Mouse (Mus musculus) liver, adult 2 months (tissue): ENCODE results near the gene Lpgat1. TPM values are rescaled to one million over a fixed set of nuclear protein-coding genes. Genes with fewer than 3 reads are reported as not detected.

Experiments
- DNase-seq: peaks from one replicate; pipeline ENCODE4 v3.0.0-alpha.2; 2011; ENCODE audit warnings: low read depth, low spot score; ENCODE audit errors: extremely low read depth
- H3K27ac ChIP-seq: fragments of 200-500 bp; replicated peaks from 2 replicates; pipeline ENCODE4 v1.5.1; 2012; ENCODE audit warnings: low read depth, mild to moderate bottlenecking, control low read depth, inconsistent platforms, low read length; ENCODE audit not compliant: insufficient read depth
- H3K27me3 ChIP-seq: fragments of 200-500 bp; 2 replicates; pipeline ENCODE4 v1.6.1; 2012; ENCODE audit warnings: mild to moderate bottlenecking, moderate library complexity, low read length, inconsistent platforms; ENCODE audit not compliant: control insufficient read depth, insufficient read depth
- H3K36me3 ChIP-seq: fragments of 200-500 bp; 2 replicates; pipeline ENCODE4 v1.6.1; 2012; ENCODE audit warnings: low read length, inconsistent platforms; ENCODE audit not compliant: control insufficient read depth, insufficient read depth
- H3K4me1 ChIP-seq: fragments of 200-500 bp; 2 replicates; pipeline ENCODE4 v1.6.1; 2011; ENCODE audit warnings: low read length; ENCODE audit not compliant: control insufficient read depth, insufficient read depth
- H3K4me3 ChIP-seq: fragments of 200-500 bp; 2 replicates; pipeline ENCODE4 v1.5.1; 2011; ENCODE audit warnings: low read depth, mild to moderate bottlenecking, control low read depth, low read length, moderate library complexity; ENCODE audit not compliant: insufficient read depth
- H3K79me2 ChIP-seq: fragments of 200-500 bp; 2 replicates; pipeline ENCODE4 v1.6.1; 2012; ENCODE audit warnings: inconsistent platforms, mild to moderate bottlenecking, low read length, moderate library complexity; ENCODE audit not compliant: control insufficient read depth, insufficient read depth
- H3K9ac ChIP-seq: fragments of 200-500 bp; 2 replicates; pipeline ENCODE4 v1.6.1; 2012; ENCODE audit warnings: low read depth, mild to moderate bottlenecking, control low read depth, inconsistent platforms, low read length
- CTCF ChIP-seq: fragments of 200-500 bp; IDR thresholded peaks from 2 replicates; pipeline ENCODE4 v1.5.1; 2011; ENCODE audit warnings: low read depth, low read length, control low read depth
- POLR2A ChIP-seq: fragments of 200-500 bp; IDR thresholded peaks from 2 replicates; pipeline ENCODE4 v1.6.1; 2011; ENCODE audit warnings: low read length, control low read depth; ENCODE audit not compliant: insufficient read depth; ENCODE audit errors: extremely low read depth
- whole genome bisulfite sequencing: fragments of 180-500 bp; shearing (Covaris S2); methylation state at CpG from one replicate; pipeline ENCODE4 v1.1.7; 2018; 5-methylcytosine and 5-hydroxymethylcytosine counted together
- polyA plus RNA-seq: library from polyadenylated mRNA; depleted of rRNA; stranded (reverse); fragments of >200 nt; gene quantifications from 2 replicates; pipeline ENCODE4 v1.2.3, GENCODE M21; 2012
- total RNA-seq: library from RNA; depleted of rRNA; stranded (reverse); fragments of >200 nt; gene quantifications from 2 replicates; pipeline ENCODE4 v1.2.3, GENCODE M21; 2014

Gene Lpgat1
- total and polyA plus RNA-seq, 2 experiments = 19.8 to 82.1 TPM

DNA sequence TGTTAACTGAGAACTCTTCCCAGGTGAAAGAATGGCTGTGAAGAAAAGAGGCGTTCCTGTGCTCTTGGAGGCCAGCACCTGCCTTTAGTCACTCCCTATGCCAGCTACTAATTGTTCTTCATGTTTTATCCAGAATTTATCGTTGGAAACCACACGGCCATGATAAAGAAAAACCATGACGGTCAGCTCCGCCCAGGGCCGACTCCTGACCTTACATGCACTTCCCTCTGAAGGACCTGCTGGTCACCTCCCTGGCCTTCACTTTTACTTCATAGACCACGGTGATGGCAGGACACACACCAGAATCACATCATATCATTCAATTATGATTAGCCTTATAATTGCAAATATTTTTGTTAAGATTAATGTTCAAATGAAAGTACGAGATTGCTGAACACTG, 57.5 kb downstream of the Lpgat1 start:
- TF ChIP-seq POLR2A (no peak), CTCF (no peak)
- WGBS = 88% methylated on average over 8 of the region's 8 CpGs

DNA sequence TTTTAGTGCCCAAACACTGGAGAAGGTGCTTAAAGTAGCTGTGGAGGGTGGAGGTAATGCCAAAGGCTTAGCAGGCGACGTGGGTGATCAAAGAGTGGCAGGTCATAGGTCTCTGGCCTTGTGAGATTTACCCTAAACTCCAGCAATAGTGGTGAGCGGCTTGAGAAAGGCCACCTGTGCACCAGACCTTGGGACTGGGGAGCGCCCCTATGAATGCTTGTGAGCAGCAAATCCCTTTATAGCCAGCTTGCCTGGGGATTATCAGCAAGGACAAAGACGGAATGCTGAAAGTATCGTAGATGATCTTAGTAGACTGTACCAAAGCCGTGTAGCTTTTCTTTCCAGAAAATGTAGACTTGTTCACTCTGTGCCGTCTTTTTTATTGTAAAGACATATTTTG, 59.9 kb downstream of the Lpgat1 start:
- H3K9ac ChIP-seq = no peak overlapping the region
- 93% methylated on average over 8 of the region's 8 CpGs for WGBS

More for the DNA sequence above, 57.5 kb downstream of the Lpgat1 start:
- Histone ChIP-seq H3K36me3 (peaks cover 75% of the 10 kb centered on the region), H3K9ac (no peak overlapping the region), H3K4me1 (no peaks in the 10 kb centered on the region), H3K27ac (no peak overlapping the region), H3K4me3 (no peak overlapping the region), H3K27me3 (no peaks in the 10 kb centered on the region), H3K79me2 (no peaks in the 10 kb centered on the region)
- DNase-seq = no peak

DNA sequence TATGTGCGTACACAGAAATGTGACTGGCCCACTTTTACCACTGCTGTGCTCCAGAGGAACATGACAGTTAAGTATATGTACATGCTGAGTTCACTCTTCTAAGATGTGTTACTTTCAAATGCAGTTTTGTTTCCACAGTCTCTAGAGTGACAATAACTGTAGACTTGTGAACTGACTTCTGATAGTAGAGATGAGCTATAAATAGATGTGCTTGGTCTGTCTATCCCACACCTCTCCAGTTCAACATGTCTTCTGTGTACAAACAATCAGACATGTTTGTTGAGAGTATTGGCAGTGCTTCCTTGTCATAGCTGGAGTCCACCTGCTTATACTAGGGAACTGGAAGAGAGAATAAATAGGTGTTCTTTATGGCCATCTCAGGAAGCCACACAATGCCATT, 62.8 kb downstream of the Lpgat1 start:
- Histone ChIP-seq H3K4me1 (no peaks in the 10 kb centered on the region), H3K36me3 (peaks cover 46% of the 10 kb centered on the region), H3K27ac (no peak overlapping the region), H3K9ac (no peak overlapping the region), H3K27me3 (no peaks in the 10 kb centered on the region), H3K4me3 (no peak overlapping the region), H3K79me2 (no peaks in the 10 kb centered on the region)
- no peak for DNase-seq
- no peak for TF ChIP-seq POLR2A
- no peak for TF ChIP-seq CTCF
- WGBS = 97% methylated on average over 1 of the region's 1 CpGs

More for the DNA sequence above, 59.9 kb downstream of the Lpgat1 start:
- TF ChIP-seq CTCF (no peak), POLR2A (no peak)
- no peak overlapping the region for H3K4me3 ChIP-seq
- peaks cover 61% of the 10 kb centered on the region for H3K36me3 ChIP-seq
- no peak for DNase-seq
- no peaks in the 10 kb centered on the region for H3K79me2 ChIP-seq
- H3K27me3 ChIP-seq = no peaks in the 10 kb centered on the region
- H3K27ac ChIP-seq = no peak overlapping the region
- H3K4me1 ChIP-seq = no peaks in the 10 kb centered on the region

DNA sequence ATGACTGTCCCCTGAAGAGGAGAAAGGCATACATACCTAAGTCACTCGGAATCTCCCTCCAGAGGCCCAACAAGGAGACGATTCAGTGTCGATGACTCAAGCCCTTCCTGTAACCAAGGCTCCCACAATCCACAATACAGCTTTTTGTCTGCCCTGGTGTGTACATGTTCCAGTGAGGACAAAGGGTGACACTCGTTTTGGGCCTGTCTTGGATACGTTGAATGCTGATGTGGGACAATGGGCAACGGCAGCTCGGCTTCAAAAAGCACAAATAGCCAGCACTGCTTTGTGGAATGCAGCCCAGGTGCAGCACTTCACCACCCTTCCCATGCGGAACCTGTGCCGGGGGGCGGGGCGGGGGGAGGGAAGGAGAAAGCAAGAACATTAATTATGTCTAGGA, 67.5 kb downstream of the Lpgat1 start:
- H3K4me1 ChIP-seq = no peaks in the 10 kb centered on the region
- H3K9ac ChIP-seq = no peak overlapping the region
- H3K27me3 ChIP-seq = no peaks in the 10 kb centered on the region
- 78% methylated on average over 11 of the region's 11 CpGs for WGBS
- no peak for TF ChIP-seq POLR2A
- TF ChIP-seq CTCF = no peak
- H3K27ac ChIP-seq = no peak overlapping the region
- H3K79me2 ChIP-seq = no peaks in the 10 kb centered on the region
- H3K4me3 ChIP-seq = no peak overlapping the region
- peaks cover 6% of the 10 kb centered on the region for H3K36me3 ChIP-seq
- DNase-seq = no peak

DNA sequence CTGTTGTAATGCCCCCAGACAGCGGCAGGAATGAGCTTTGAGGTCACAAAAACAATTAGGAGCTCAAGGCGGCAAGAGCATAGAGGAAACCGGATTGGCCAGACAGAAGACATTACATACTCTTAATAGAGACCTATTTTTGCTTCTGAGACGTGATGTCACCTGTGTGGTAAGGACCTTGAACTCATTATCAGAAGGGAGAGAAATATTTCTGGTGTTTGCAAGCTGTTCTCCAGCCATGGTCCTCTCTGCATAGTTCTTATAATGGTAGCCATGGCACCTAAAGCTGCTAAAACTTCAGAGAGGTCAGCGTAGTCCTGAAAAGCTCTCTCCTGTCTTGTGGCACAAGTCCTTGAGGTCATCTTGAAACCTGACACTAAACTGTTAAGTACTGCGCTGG, 68.6 kb downstream of the Lpgat1 start:
- H3K9ac ChIP-seq = no peak overlapping the region
- no peaks in the 10 kb centered on the region for H3K36me3 ChIP-seq
- no peaks in the 10 kb centered on the region for H3K79me2 ChIP-seq
- TF ChIP-seq CTCF = no peak
- TF ChIP-seq POLR2A = no peak
- no peak for DNase-seq
- H3K4me1 ChIP-seq = no peaks in the 10 kb centered on the region
- H3K27me3 ChIP-seq = no peaks in the 10 kb centered on the region
- 69% methylated on average over 6 of the region's 6 CpGs for WGBS
- no peak overlapping the region for H3K27ac ChIP-seq
- H3K4me3 ChIP-seq = no peak overlapping the region

DNA sequence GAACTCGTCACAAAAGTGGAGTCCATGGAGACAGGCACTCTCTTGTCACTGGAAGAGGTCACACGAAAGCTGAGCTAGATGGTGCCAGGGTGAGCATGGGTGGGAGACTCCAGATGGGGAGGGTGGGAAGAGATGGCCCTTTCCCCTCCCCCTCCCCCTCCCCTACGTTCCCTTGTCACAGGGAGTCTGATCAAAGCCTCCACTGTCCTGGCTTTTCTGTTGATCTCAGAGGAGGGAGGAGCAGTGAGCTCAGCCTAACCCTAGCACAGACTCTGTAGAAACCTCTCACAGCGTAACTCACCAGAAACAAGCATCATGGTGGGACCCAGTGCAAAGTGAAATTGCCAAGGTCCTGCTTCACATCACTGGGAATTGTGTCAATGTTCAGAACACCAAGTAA, 69.7 kb downstream of the Lpgat1 start:
- Histone ChIP-seq H3K27ac (no peak overlapping the region), H3K9ac (no peak overlapping the region), H3K79me2 (no peaks in the 10 kb centered on the region), H3K4me1 (no peaks in the 10 kb centered on the region), H3K36me3 (no peaks in the 10 kb centered on the region), H3K27me3 (no peaks in the 10 kb centered on the region), H3K4me3 (no peak overlapping the region)
- WGBS = 59% methylated on average over 4 of the region's 4 CpGs
- DNase-seq = no peak
- TF ChIP-seq POLR2A (no peak), CTCF (no peak)
